Mouse (Mus musculus) myocyte (in vitro differentiated cells): ENCODE measurements at regions not wholly inside any gene's neighbourhood (a gene's known extent, or its start where the extent isn't known, plus 50 kb on each side); places are given as distances from the start of the nearest gene placed in this dataset.

Experiments
- POLR2A ChIP-seq: IDR thresholded peaks from one replicate; pipeline ENCODE4 v1.6.1; 2011; ENCODE audit warnings: low read depth, mild to moderate bottlenecking, control low read depth, moderate library complexity; ENCODE audit not compliant: insufficient read length
- SRF ChIP-seq: IDR thresholded peaks from one replicate; pipeline ENCODE4 v1.6.1; 2011; ENCODE audit warnings: low read depth; ENCODE audit not compliant: control insufficient read depth, insufficient read length
- TCF12 ChIP-seq: IDR thresholded peaks from one replicate; pipeline ENCODE4 v1.6.1; 2011; ENCODE audit warnings: mild to moderate bottlenecking, control low read depth; ENCODE audit not compliant: poor library complexity, insufficient read depth, severe bottlenecking

- TF ChIP-seq SRF, result no peak
- no peak for TF ChIP-seq TCF12
- no peak for TF ChIP-seq POLR2A
Observed at GRCm38 (mm10) chr13:28805302-28805701, 148.2 kb downstream of the Sox4 start.
